Mouse (Mus musculus) cerebellum, adult 2 months (tissue): ENCODE data around the gene Uba6.

Source experiments
- CTCF ChIP-seq: fragments of 200-500 bp; IDR thresholded peaks from 2 replicates; pipeline ENCODE4 v1.5.1; 2011; ENCODE audit warnings: low read depth, mild to moderate bottlenecking, control low read depth, low read length, moderate library complexity, borderline replicate concordance; ENCODE audit not compliant: insufficient read depth
- POLR2A ChIP-seq: fragments of 200-500 bp; IDR thresholded peaks from 2 replicates; pipeline ENCODE4 v1.6.1; 2011; ENCODE audit warnings: low read length, control low read depth, borderline replicate concordance; ENCODE audit not compliant: insufficient read depth

DNA sequence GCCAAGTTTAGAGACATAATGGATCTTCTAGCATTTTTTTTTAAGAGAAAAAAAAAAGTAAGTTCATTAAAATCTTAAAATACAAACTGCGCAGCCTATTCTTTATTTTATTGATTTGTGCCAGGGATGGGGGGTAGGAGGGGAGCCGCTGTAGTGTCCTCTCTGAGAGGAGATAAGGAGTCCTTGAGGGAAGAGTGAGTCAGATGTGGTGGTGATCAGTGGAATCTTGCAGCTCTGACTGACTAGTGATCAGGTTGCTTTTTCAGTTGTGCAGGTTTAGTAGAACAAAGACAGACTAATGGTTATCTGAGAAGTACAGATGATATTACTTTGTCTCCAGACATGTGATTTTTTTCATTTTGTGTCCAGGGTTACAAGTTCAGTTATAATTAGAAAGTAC is 59.6 kb downstream of the Uba6 start:
- TF ChIP-seq POLR2A: no peak
- TF ChIP-seq CTCF: no peak
